Mouse (Mus musculus) c-Kit-positive CD71-positive TER-119-negative erythroid progenitor cells, embryonic 14.5 days (primary cell): Measurements from ENCODE around the gene Tspyl1.
A peak's percentile ranks its signal among the peaks of the same experiment; 100 is the strongest.
"Not testable (repeated sequence)": the region's sequence is repeated elsewhere in the genome, so short reads cannot be mapped to it uniquely, and the experiment has no call there.

Experiments used
- DNase-seq: peaks from one replicate; pipeline ENCODE4 v3.0.0-alpha.2; 2013; ENCODE audit warnings: low read depth

Gene Tspyl1

GRCm38 (mm10) chr10:34281962-34282388 is at the start of gene Tspyl1:
Gene Tspyl1 (plus strand): TSS chr10:34282190.
- DNase-seq = peak; percentile 96

- DNase-seq = no peak
These were observed 48.6 kb upstream of the Tspyl1 start for GRCm38 (mm10) chr10:34233418-34233817.

GRCm38 (mm10) chr10:34233931-34234745 is 47.9 kb upstream of the Tspyl1 start:
- DNase-seq = no peak

GRCm38 (mm10) chr10:34235384-34235783 is 46.6 kb upstream of the Tspyl1 start:
- DNase-seq = no peak

- DNase-seq = no peak
These were observed 45.4 kb upstream of the Tspyl1 start for GRCm38 (mm10) chr10:34236569-34236968.

- peak; percentile 49 for DNase-seq
These were observed 43.5 kb upstream of the Tspyl1 start for GRCm38 (mm10) chr10:34238536-34238935.

- DNase-seq = no peak
These were observed 37.2 kb upstream of the Tspyl1 start for GRCm38 (mm10) chr10:34244745-34245144.

- DNase-seq = no peak
These were observed 35.9 kb upstream of the Tspyl1 start for GRCm38 (mm10) chr10:34246106-34246505.

GRCm38 (mm10) chr10:34247757-34248156 is 34.2 kb upstream of the Tspyl1 start:
- no peak for DNase-seq

GRCm38 (mm10) chr10:34249594-34249993 is 32.4 kb upstream of the Tspyl1 start:
- DNase-seq = no peak

- DNase-seq = not testable (repeated sequence)
These were observed 29.2 kb upstream of the Tspyl1 start for GRCm38 (mm10) chr10:34252833-34253232.

GRCm38 (mm10) chr10:34265106-34265505 is 16.9 kb upstream of the Tspyl1 start:
- DNase-seq = no peak

GRCm38 (mm10) chr10:34267312-34268070 is 14.5 kb upstream of the Tspyl1 start:
- no peak for DNase-seq

GRCm38 (mm10) chr10:34271681-34272080 is 10.3 kb upstream of the Tspyl1 start:
- DNase-seq = no peak

GRCm38 (mm10) chr10:34280591-34281175 is 1.3 kb upstream of the Tspyl1 start:
- DNase-seq = peak; percentile 71

GRCm38 (mm10) chr10:34281211-34281961 is 604 bp upstream of the Tspyl1 start:
- DNase-seq = no peak

GRCm38 (mm10) chr10:34282420-34283238 is 639 bp downstream of the Tspyl1 start:
- no peak for DNase-seq

- DNase-seq = no peak
These were observed 14.9 kb downstream of the Tspyl1 start for GRCm38 (mm10) chr10:34296911-34297298.

GRCm38 (mm10) chr10:34297299-34297979 is 15.4 kb downstream of the Tspyl1 start, which contains the start of gene Tspyl4:
Gene Tspyl4 (plus strand): TSS chr10:34297442.
- DNase-seq = peak; percentile 80

GRCm38 (mm10) chr10:34297980-34298753 is 16.2 kb downstream of the Tspyl1 start:
- no peak for DNase-seq
